Mouse (Mus musculus) urinary bladder, postnatal 14 days (tissue): ENCODE results near the gene Pias4.

Source experiments
- DNase-seq: peaks from one replicate; pipeline ENCODE4 v3.0.0; 2021; ENCODE audit warnings: low spot score

The Pias4 gene

DNA sequence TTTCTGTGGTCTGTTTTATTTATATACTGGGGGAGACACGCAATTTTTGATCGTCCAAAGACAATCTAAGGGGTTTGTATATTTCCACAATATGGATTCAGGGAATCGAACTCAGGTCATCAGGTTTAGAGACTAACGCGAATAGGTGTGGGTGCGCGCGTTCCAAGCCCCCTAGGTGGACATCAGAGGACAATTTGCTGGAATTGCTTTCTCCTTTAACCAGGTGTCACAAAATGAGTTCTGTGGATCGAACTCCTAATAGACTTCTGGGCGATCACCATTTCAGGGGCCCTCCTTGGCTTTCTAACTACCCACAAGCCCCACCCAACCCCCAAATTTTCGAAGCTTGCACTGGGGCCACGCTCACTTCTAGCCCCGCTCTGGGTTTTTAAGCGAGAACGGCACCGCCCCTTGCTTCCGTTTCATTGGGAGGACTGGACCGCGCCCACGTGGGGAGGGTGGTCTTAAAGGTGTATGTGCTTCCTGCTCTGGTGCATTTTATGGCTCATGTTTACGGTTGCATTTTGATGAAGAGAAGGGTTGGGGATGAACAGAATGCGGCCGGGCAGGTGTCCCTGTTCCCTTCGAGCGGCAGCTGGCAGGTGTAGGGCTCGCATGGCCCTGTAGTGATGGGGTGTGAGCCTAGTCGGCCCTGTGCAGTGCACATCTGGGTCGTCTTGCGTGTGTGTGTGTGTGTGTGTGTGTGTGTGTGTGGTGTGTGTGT lies 960 bp upstream of the Pias4 start:
- peak; percentile 88 for DNase-seq

DNA sequence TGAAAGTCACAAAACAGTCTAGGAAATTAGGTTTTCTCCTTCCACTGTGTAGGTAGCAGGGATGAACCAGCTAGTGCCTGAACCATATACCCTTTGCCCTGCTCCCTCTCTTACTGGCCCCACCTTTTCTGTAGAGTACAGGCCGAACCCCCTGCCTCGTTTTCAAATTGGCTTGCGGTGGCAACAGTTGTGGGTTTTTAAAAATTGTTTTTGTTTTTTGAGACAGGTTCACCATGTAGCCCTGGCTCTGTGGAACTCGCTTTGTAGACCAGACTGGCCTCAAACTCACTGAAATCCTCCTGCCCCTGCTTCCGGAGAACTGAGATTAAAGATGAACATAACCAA lies 336 bp upstream of the Pias4 start:
- DNase-seq, result no peak

DNA sequence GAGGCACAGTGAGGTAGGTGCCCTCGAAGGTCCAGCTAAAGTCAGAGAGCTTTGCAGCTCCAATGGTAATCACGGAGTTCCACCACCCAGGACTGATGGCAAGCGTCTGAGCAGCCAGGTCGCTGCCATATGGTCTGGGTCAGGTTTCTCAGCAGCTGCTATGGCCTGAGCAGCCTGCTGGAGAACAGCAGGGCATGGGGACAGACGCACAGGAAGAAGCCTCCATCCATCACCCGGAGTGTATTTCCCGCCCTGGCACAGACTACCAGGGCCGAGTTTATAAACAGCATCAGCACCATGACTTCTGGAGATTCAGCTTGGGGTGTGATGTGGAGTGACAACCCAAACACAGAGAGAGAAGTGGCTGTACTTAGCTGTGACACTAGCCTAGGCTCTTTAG lies 2.6 kb downstream of the Pias4 start:
- DNase-seq, result no peak

DNA sequence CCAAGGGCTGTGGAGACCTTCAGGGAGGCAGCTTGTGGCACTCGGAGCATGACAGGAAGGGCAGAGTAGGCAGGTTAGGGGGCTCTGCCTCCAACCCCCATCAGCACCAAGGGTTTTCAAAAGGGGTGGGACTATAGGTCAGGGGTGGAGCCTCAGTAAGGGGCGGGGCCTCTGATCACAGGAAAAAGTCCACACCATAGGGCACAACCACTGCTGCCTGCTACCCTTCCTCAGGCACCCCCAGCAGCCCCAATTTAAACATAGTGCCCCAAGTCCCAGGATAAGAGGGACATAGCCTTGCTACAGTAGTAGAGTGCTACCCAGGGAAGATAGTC lies 5.4 kb downstream of the Pias4 start:
- DNase-seq, result no peak

DNA sequence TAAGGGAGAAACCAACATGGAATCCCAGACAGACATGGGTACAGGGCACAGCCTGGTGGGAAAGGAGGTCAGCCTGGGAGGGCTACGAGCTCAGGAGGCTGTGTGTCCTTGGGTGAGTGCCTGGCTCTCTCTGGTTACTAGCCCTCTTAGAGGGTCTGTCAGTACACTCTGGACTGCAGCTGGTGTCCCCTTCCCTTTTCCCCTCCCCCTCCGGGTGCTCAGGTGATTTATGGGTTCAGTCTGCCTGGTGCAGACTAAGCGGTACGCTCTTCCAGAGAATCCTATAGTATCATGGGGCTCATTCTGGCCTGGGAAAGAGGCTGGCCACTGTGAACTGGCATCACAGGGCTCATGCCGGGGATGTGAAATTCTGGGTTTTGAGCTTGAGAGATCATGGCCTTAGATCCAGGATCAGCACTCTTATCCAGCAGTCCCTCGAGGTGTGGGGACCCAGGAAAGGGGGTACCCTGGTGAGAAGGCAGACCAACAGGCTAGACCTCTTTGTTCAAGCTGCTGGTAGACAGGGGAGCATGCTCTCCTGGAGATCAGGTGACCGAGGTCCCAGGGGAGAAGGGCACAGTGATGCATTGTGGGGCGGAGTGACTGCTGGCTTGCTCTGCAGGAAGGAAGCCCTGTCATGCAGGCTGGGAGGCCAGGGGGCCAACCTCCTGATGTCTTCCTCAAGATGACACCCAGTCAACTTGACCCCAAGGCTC lies 6.0 kb downstream of the Pias4 start:
- no peak for DNase-seq

DNA sequence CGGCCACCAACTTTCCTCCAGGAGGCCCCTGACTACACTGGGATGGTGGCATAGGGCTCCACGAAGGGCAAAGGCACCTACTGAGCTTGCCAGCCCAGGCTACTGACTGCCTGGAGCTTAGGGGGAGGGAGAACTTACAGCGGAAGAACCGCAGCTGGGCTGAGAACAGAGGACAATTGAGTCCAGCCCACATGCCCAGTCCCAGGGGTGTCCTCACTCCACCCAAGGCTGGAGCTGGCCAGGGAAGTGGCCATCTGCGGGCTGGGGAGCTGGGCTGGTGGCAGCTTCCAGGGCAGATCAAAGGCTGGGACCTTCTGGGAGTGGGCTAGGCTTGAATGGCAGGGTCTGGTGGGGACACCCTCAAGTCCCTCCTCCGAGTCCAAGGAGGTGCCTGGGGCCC lies 13.0 kb downstream of the Pias4 start:
- DNase-seq, result no peak

DNA sequence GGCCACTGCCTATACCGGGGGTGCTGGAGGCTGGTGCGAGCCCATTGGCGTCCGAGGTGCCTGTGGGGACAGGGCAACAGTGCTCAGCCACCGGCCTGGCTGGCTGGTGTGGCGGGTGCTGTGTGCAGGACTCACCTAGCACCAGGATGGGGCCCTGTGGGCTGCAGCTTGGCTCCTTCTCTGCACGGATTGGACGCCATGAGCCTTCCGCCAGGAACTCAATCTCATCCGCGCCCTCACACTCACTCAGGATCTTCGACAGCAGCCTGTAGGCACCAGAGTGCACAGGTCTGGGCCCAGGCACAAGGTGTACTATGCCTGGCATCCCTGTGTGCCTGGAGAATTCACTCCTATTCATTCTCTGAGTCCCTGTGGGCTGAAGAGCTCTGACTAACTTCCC lies 13.4 kb downstream of the Pias4 start:
- DNase-seq, result no peak

DNA sequence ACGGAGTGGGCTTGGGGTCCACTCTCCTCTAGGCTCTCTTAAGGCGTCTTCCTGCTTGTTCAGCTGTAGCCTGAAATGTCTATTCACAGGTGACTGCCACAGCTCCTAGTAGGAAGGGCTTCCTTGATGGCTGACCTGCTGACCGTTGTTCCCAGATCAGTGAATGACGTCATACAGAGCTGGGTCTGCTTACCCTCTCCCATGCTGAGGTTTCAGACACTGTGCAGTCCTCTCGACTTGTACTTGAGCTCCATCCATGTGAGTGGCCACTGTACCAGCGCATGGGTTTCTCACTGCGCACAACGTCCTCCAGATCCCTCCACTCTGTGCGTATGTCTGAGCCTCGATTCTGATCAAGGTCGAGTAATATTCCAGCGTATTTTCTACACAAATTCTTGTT lies 15.1 kb downstream of the Pias4 start:
- DNase-seq, result no peak

DNA sequence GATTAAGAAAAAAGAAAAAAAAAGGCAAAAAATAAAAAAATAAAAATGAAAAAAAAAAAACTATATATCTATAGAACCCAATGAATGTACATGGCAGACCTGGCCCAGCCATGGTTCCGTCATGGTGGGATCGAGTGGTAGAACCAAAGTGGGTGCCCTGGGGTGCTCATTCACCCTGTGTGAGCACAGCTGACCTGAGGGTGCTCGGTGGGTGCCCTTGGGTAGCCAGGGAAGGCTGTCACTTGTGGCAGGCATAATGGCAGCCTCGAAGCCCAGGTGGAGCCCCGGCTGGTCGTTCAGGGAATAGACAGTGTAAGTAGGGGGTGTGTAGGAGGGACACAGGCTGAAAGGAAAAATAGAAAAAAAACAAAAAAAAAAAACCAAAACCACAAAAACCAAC lies 16.5 kb downstream of the Pias4 start:
- DNase-seq, result no peak

DNA sequence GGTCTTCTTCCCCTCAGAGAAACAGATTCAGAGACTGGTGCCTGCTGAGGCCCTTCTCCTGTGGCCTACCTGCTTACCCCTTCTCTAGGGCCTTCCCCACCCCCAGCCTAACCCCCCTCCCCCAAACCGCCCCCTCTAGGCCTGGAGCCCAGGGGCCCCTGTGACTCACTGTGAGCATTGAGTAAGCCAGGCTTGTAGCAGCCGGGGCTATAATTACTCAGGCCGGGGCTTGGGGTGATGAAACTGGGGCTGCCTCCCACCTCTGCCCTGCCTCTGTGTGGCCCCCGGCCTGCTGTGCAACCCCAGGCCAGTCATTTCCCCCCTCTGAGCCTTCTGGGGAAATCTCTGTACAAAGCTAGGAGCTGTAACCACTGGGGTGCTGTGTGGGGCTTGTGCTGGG lies 21.4 kb downstream of the Pias4 start:
- no peak for DNase-seq

DNA sequence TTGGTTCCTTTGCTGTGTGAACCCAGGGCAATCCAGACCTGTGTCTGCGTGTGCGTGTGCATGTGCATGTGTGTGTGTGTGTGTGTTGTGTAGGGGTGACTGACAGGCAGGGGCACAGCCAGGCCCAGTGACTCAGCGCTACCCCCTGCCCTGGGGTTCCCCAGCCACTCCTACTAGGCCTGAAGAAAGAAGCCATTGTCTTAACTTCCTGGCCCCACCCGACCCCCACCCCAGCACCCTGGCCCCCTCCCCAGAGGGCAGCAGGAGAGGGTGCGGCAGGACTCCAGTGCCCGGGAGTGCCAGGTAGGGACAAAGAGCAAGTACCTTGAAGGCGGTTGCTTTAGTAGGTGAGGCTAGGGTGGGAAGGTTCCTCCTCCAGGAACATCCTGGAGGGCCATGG lies 21.9 kb downstream of the Pias4 start:
- no peak for DNase-seq

DNA sequence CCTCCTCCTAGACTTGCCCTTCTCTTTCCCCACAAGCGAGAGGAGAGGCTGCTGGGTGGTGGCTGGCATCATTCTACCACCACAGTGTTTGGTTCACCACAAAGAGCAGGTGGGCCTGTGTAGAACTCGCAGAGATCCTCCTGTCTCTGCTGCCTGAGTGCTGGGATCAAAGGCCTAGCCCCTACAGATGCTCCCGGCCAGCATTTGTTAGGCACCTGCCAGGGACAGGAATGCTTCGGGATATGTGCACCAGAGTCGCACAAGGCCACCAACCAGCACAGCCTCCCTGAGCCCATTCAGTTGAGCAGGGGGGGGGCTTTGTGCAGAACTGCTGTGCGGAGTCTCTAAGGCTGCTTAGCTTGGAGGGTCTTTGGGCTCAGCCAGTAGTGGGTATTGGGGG lies 22.4 kb downstream of the Pias4 start:
- DNase-seq, result no peak

DNA sequence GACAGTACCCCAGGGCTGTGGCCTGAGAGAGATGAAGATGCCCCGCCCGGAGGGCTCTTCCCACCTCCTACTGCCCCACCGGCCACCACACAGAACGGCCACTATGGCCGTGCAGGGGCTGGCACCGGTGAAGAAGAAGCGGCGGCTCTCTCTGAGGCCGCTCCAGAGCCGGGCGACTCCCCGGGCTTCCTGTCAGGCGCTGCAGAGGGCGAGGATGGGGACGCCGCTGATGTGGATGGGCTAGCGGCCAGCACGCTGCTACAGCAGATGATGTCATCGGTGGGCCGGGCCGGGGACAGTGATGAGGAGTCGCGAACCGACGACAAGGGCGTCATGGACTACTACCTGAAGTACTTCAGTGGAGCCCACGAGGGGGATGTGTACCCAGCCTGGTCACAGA lies 23.1 kb downstream of the Pias4 start:
- no peak for DNase-seq

DNA sequence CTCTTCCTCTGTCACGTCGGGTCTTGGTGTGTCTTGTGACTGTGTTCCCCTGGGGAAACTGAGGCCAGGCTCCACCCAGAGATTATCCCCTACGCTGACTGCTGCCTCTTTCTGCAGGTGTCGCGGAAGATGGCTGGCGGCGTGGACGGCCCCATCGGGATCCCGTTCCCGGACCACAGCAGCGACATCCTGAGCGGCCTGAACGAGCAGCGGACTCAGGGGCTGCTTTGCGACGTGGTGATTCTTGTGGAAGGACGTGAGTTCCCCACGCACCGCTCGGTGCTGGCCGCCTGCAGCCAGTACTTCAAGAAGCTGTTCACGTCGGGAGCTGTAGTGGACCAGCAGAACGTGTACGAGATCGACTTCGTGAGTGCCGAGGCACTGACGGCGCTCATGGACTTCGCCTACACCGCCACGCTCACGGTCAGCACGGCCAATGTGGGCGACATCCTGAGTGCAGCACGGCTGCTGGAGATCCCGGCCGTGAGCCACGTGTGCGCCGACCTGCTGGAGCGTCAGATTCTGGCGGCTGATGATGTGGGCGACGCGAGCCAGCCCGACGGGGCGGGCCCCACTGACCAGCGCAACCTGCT lies 23.8 kb downstream of the Pias4 start:
- DNase-seq, result no peak

DNA sequence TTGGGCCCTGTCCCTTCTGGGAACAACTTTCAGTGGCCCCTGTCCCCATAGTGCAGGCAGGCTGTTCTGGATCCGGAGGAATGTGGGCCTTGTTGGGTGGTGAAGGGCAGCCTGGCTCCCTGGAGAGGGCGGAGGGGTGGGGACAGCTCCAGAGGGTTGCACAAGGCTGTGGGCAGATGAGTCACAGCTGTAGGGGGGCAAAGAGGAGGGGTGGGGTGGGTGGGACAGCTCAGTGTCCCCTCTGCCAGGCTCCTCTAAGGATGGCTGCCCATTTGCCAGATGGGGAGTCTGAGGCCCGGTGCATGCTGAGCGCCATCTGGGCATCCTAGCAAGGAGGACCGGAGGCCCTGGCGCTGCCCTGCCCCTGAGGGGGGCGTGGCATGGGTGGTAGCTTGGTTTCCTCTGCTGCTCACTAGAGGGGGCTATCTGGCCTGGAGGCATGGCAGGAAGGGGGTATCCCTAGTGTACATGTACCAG lies 24.5 kb downstream of the Pias4 start:
- peak; percentile 57 for DNase-seq

DNA sequence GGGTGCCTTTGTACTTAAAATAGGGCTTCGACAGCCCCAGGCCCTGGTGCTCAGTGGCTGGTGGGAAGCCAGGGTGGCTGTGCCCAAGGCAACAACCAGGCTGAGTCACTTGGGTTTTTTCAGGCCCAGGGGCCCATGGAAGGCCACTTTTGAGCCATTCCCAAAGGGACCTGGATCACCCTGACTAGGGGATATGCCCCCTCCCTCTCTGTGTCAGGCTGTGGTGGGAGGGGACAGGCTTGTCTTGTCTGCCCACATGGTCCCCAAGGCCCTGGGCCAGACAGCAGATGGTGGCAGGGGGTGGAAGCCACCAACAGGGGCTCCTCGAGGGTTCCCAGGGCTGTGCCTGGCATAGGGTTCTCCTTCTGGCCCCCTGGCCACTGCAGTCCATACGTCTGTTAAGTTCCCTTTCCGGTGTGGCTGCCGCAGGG lies 25.2 kb downstream of the Pias4 start:
- no peak for DNase-seq

DNA sequence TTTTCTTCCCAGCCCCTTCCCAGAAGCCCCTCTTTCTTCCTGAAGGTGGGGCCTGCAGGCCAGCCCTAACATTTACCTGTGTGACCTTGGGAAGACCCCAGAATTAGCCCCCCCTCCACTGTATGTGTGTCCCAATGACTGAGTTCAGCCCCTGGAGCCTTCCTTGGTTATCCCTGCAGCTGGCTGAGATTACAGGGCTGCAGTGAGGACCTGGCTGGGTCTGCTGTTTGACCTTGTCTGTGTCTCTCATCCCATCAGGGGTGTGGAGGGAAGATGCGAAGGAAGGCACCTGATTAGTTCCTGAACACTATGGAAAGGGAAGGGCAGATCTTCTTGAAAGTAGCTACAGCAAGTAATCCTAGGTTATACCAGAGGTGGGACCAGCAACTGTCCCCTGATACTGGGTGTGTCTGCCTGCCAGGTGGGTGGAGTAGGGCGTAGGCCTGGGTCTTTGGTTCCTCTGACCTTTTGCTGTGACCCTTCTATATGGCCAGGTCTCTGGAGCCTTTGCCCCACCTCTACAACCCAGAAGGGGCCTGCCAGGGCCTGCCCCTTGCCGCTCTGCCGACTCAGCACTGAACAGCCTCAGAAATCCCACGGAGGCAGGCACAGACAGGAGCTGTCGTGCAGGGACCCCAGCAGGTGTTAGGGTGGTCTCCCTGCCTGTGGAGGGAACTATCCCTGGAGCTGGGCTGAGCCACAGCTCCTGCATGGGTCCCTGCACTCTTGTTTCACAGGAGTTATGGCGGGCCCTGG lies 26.1 kb downstream of the Pias4 start:
- DNase-seq, result no peak

DNA sequence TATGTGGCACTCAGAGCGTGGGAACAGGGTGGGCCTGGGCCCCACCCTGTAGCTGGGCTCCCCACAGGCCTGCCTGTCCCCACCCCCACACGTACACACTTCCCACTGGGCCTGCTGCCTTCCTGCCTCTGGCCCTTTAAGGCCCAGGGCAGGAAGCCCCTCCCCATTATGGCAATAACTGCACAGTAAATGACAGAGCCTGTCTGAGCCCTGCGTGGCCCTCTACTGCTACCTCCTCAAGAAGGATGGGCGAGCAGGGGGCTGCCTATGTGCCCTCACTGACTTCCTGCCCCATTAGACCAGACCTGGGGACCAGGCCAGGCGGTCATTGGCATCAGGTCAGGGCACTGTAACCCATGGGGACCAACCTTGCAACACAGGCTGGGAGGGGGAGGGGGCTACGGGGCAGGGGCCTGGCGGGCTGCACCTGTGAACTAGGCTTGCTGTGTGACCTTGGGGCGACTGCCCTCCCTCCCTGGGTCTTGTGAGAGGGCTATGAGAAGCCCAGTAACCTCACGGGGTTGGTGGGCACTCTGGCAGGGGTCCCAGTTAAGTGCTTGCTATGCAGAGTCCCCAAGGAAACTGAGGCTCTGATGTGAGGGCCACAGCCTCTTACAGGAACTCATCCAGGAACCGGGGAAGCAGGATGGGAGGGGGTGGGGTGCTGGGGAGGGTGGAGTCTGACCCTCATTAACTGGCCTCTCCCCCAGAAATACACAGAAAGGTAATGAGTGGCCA lies 26.8 kb downstream of the Pias4 start:
- no peak for DNase-seq

DNA sequence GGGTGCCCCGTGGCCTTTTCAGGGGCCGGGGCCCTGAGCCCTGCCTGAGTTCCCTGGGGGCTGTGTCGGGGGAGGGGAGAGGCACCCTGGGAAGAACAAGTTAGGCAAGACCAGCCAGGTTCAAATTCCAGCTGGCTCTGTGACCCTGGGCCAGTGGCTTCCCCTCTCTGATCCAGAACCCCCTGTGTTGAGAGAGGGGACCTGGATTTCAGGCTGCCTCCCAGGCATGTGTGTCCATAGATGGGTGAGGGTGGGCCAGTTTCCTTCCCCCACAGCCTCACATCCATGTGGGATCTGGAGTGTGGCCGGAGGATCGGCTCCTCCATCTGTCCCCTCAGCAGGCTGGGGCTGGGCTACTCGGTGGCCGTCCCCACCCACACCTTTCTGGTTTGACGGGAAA lies 27.7 kb downstream of the Pias4 start:
- no peak for DNase-seq

DNA sequence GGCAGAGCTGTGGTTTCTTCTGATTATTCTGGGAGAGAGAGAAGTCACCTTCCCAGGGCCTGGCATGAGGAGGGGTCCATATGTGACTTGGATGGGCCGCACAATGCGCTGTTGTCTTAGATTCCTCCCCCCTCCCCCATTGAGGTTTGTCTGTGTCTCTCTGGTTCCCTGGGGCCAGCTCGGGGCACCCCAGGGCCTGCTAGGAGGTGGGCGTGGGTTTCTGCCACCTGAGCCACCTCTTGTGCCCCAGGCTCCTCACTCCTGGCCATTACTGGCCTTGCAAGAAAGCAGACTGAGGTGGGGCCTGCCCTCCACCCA lies 28.2 kb downstream of the Pias4 start:
- no peak for DNase-seq

DNA sequence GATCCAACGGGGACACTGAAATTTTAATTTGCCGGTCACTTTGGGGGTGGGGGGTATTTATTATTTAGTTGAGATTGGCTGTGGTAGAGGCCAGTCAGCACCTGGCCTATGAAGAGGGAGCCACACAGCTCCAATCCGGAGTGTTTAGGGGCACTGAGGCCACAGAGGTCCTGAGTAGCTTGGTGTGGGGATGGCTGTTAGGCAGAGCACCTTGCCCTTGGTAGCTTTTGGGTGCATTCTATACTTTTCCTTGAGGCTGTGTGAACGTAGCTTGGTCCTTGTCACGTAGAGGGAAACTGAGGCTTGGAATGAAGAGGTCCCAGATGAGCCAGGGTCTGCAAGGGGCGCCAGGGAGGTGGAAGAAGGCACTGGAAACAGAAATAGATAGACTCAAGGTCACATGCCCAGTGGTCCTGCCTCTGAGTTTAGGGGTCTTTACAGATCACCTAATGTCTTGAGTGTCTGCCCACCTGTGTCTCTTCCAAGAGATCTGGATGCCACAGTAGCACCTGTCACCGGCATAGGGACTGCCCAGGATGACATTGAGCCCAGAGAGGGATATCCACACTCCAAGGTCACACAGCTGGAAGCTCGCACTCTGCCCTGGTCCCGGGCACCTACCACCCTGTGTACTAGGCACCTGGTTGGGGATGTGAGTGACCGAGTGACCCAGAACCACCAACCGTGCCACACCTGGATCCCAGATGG lies 28.7 kb downstream of the Pias4 start:
- DNase-seq, result no peak
